Mouse (Mus musculus) intestine, embryonic 15.5 days (tissue): ENCODE data around the gene 1700029H14Rik. TPM values are rescaled to one million over a fixed set of nuclear protein-coding genes. Genes with fewer than 3 reads are reported as not detected.

ENCODE experiments used
- ATAC-seq: fragments of 200-750 bp; cut with Nextera tagmentation; 2 replicates; pipeline ENCODE4 v1.8.0; 2017; ENCODE audit warnings: moderate TSS enrichment, moderate library complexity
- H3K27ac ChIP-seq: fragments of 300-500 bp; sonication (generic); 2 replicates; pipeline ENCODE4 v1.5.1; 2015; ENCODE audit warnings: mild to moderate bottlenecking, inconsistent platforms
- H3K27me3 ChIP-seq: fragments of 300-500 bp; sonication (generic); replicated peaks from 2 replicates; pipeline ENCODE4 v1.6.1; 2015; ENCODE audit warnings: inconsistent platforms
- H3K36me3 ChIP-seq: fragments of 300-500 bp; sonication (generic); 2 replicates; pipeline ENCODE4 v1.6.1; 2015; ENCODE audit warnings: inconsistent platforms
- H3K4me1 ChIP-seq: fragments of 300-500 bp; sonication (generic); replicated peaks from 2 replicates; pipeline ENCODE4 v1.6.1; 2015; ENCODE audit warnings: inconsistent platforms
- H3K4me2 ChIP-seq: fragments of 300-500 bp; sonication (generic); replicated peaks from 2 replicates; pipeline ENCODE4 v1.6.1; 2015; ENCODE audit warnings: mild to moderate bottlenecking, inconsistent platforms
- H3K4me3 ChIP-seq: fragments of 300-500 bp; sonication (generic); replicated peaks from 2 replicates; pipeline ENCODE4 v1.5.1; 2015; ENCODE audit warnings: inconsistent platforms
- H3K9ac ChIP-seq: fragments of 300-500 bp; sonication (generic); 2 replicates; pipeline ENCODE4 v1.6.1; 2015; ENCODE audit warnings: inconsistent platforms
- H3K9me3 ChIP-seq: fragments of 300-500 bp; sonication (generic); 2 replicates; pipeline ENCODE4 v1.6.1; 2016; ENCODE audit warnings: inconsistent platforms
- WGBS: fragments of 180-500 bp; shearing (Covaris S2); methylation state at CpG from one replicate; pipeline ENCODE4 v1.1.7; 2015; 5-methylcytosine and 5-hydroxymethylcytosine counted together
- polyA plus RNA-seq: library from polyadenylated mRNA; unstranded; fragments of >200 nt; fragmentation: Nextera tagmentation; extraction: Ambion mirVana; gene quantifications from 2 replicates; pipeline ENCODE4 v1.2.1, GENCODE M21; 2015

Gene 1700029H14Rik
- not detected in 2 replicates for polyA plus RNA-seq

DNA sequence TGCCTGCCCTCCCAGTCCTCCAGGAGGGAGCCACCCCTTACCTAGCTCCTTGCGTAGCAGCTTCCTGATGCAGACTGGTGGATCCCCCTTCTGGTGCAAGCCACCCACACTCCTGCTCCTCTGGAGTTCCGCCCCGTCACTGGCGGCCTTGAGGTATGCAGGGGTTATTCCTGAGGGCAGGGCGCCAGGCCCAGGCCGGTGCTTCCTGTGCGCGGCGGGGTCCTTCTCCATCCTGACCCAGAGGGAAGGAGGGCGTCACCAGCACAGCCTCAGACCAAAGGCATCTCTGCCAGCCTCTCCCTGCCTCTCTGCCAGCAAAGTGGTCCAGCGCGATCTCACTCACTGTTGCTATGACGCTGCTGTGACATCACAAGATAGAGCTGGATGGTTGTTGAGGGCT is at the start of gene 1700029H14Rik:
TSS of gene 1700029H14Rik (minus strand) at position 344 of the 400 bp plus-strand sequence.
- Histone ChIP-seq H3K27ac (no peak within 1 kb of the TSS), H3K4me3 (no peak within 1 kb of the TSS), H3K36me3 (no peaks in the 10 kb centered on the region), H3K4me2 (no peak within 1 kb of the TSS; the same call in 1 of the 2 replicates), H3K27me3 (no peaks in the 10 kb centered on the region), H3K9ac (no peak within 1 kb of the TSS), H3K4me1 (no peaks in the 10 kb centered on the region), H3K9me3 (no peaks in the 10 kb centered on the region)
- WGBS: 27% methylated on average over 13 of the region's 13 CpGs
- ATAC-seq: peak; percentile 39; the same call in 1 of the 2 replicates

DNA sequence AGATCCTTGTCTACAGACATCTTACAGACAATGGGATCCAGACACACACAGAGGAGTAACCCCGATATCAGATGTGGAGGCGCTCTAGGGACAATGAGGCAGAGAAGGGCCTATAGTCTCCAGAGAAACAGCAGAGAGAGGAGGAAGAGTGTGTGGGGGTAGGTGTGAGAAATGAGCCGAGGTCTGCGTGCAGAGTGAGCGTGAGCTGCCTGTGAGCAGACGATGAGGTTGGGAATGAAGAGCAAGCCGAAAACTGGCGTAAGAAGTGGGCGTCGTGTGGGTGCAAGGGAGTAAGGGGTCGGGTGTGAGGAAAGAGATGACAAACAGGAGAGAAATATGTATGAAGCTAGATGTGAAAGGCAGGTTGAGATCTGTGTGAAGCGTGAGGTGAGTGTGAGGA is 49.4 kb upstream of the 1700029H14Rik start:
- no peak for ATAC-seq
- no peaks in the 10 kb centered on the region for H3K9me3 ChIP-seq
- 85% methylated on average over 12 of the region's 12 CpGs for WGBS

DNA sequence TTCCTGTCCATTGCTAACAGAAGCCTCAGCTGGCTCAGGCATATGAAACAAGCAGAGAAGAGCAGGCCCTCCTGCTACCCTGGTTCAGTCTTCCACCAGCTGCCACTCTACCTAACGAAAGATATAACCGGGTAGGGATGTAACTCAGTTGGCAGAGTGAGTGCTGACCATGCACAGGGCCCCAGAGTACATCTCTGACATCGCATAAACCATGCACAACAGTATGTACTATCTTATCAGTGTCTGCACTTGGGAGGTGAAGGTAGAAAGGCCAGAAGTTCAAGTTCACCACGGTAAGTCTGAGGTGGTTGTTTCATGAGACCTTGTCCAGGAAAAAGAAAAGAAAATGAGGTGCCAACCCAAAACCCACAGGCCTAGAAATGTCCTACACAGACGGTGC is 47.7 kb upstream of the 1700029H14Rik start:
- H3K4me1 ChIP-seq: peaks cover 7% of the 10 kb centered on the region; the same call in 1 of the 2 replicates
- H3K27ac ChIP-seq: no peak overlapping the region
- H3K4me2 ChIP-seq: no peak overlapping the region
- no peaks in the 10 kb centered on the region for H3K27me3 ChIP-seq
- no peak overlapping the region for H3K4me3 ChIP-seq
- 0 out of 2 replicates have a peak, but pooled peaks cover 6% of the 10 kb centered on the region for H3K36me3 ChIP-seq
- 67% methylated on average over 5 of the region's 5 CpGs for WGBS
- no peak for ATAC-seq
- H3K9me3 ChIP-seq: no peaks in the 10 kb centered on the region
- H3K9ac ChIP-seq: no peak overlapping the region

More for the DNA sequence above, 49.4 kb upstream of the 1700029H14Rik start:
- no peaks in the 10 kb centered on the region for H3K4me1 ChIP-seq
- no peak overlapping the region for H3K4me3 ChIP-seq
- no peak overlapping the region for H3K27ac ChIP-seq
- no peak overlapping the region for H3K9ac ChIP-seq
- H3K4me2 ChIP-seq: no peak overlapping the region
- 0 out of 2 replicates have a peak, but pooled peaks cover 3% of the 10 kb centered on the region for H3K36me3 ChIP-seq
- H3K27me3 ChIP-seq: no peaks in the 10 kb centered on the region

DNA sequence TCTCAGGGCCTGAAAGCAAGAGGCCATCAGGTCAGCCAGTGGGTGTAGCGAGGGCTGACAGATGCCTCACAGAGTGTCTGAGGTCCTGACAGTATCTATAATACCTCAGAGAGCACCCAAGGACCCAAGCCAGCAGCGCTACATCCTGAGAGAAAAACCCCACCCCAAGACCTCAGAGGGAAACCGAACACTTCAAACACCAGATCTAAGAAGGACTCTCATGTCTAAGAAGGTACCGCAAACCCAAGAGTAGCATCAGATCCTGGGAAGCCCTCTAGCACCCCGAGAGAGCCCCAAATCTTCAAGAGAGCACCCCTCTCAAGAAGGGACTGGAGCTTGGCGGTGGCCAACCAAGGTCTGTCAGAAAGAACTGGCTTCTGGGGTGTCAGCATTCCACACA is 46.7 kb upstream of the 1700029H14Rik start:
- no peaks in the 10 kb centered on the region for H3K27me3 ChIP-seq
- 90% methylated on average over 6 of the region's 6 CpGs for WGBS
- 0 out of 2 replicates have a peak, but pooled peaks cover 6% of the 10 kb centered on the region for H3K36me3 ChIP-seq
- no peak overlapping the region for H3K9ac ChIP-seq
- H3K9me3 ChIP-seq: no peaks in the 10 kb centered on the region
- H3K4me1 ChIP-seq: peaks cover 7% of the 10 kb centered on the region; the same call in 1 of the 2 replicates
- H3K4me3 ChIP-seq: no peak overlapping the region
- H3K27ac ChIP-seq: no peak overlapping the region
- no peak overlapping the region for H3K4me2 ChIP-seq
- no peak for ATAC-seq

DNA sequence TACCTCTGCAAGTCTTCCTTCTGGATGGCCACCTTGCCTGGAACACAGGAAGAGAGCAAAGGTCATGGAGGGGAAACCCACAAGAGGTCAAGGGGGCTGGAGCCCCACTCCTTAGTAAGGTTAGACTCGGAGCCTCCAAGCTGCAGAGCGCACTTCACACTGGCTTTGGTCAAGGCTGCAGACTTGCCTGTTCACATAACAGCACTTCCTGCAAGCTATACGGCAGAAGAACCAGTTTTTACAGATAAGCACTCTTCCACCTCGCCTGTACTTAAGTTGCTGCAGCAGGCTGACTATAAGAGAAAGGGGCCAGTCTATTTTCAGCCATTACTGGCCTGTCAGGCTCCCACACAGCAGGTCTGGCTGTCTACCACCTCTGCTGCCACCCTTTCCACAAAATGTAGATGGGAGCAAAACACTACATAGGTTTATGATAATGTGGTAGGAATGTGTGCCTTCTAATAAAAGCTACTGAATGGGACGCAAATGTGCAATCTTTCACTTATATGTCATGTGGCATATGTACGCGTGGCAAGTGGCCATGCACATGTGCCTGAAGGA is 43.7 kb upstream of the 1700029H14Rik start:
- Histone ChIP-seq H3K9me3 (no peaks in the 10 kb centered on the region), H3K27ac (no peak overlapping the region), H3K36me3 (0 out of 2 replicates have a peak, but pooled peaks cover 3% of the 10 kb centered on the region), H3K4me1 (peaks cover 7% of the 10 kb centered on the region; the same call in 1 of the 2 replicates), H3K27me3 (no peaks in the 10 kb centered on the region), H3K4me3 (no peak overlapping the region), H3K4me2 (no peak overlapping the region), H3K9ac (no peak overlapping the region)
- 65% methylated on average over 7 of the region's 7 CpGs for WGBS
- ATAC-seq: peak; percentile 65

DNA sequence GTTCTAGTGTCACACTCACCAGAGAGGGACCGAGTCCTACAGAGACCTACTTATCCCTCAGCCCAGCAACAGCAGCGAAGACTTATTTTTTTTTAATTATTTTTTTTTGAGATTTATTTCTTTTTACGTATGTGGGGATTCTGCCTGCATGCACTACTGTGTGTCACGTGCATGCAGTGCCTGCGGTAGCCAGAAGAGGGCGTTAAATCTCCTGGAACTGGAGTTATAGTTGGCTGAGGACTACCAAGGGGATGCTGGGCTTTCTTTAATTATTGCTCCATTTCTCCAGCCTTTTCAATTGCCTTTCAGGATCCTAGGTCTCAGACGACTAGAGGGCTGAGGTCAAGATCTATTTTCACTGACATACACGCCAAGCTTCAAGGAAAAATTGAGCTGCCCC is 40.4 kb upstream of the 1700029H14Rik start:
- Histone ChIP-seq H3K9ac (no peak overlapping the region), H3K4me3 (no peak overlapping the region), H3K27ac (no peak overlapping the region), H3K36me3 (0 out of 2 replicates have a peak, but pooled peaks cover 3% of the 10 kb centered on the region), H3K9me3 (no peaks in the 10 kb centered on the region), H3K4me2 (no peak overlapping the region), H3K4me1 (peaks cover 11% of the 10 kb centered on the region; the same call in 1 of the 2 replicates), H3K27me3 (no peaks in the 10 kb centered on the region)
- WGBS: 63% methylated on average over 8 of the region's 8 CpGs
- ATAC-seq: no peak

DNA sequence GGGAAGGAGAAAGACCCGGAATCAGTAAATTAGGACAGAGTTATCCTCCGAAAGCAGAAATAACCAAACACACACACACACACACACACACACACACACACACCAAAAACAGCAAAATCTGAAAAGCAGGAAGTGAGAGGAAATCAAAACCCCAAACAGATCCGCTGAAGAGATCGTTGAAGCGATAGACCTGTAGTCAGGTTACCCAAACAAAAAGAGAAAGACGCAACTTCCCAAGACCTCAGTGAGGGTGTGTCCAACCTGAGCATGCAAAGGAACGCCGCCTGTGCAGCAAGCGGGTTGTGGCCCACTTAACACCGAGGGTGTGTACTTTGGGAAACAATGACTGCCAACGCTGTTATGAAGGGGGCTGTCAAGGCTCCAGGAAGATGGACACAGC is 38.9 kb upstream of the 1700029H14Rik start:
- 77% methylated on average over 11 of the region's 11 CpGs for WGBS
- ATAC-seq: no peak
- no peak overlapping the region for H3K4me2 ChIP-seq
- H3K4me3 ChIP-seq: no peak overlapping the region
- peaks cover 9% of the 10 kb centered on the region; the same call in 1 of the 2 replicates for H3K4me1 ChIP-seq
- H3K9ac ChIP-seq: no peak overlapping the region
- no peaks in the 10 kb centered on the region for H3K27me3 ChIP-seq
- H3K9me3 ChIP-seq: no peaks in the 10 kb centered on the region
- no peak overlapping the region for H3K27ac ChIP-seq
- H3K36me3 ChIP-seq: 0 out of 2 replicates have a peak, but pooled peaks cover 3% of the 10 kb centered on the region

DNA sequence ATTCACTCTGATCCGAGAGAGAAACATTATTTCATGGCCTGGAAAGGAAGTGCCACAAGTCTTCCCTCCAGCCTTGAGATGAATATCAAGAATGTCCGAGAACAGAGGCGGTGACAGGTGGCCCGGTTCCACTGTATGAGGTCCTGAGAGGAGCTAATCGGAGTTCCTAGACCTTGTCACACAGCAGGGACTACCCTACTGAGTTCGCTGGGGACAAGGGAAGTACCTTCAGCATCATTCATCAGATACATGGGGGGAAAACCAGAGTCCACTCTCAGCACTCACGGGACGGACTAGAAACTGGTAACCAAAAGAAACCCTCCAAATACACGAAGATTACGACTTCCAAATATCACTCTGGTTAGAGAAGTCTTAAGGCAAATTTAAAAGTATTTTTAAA is 38.5 kb upstream of the 1700029H14Rik start:
- Histone ChIP-seq H3K4me2 (no peak overlapping the region), H3K27ac (no peak overlapping the region), H3K4me1 (peaks cover 5% of the 10 kb centered on the region; the same call in 1 of the 2 replicates), H3K4me3 (no peak overlapping the region), H3K9ac (no peak overlapping the region), H3K36me3 (0 out of 2 replicates have a peak, but pooled peaks cover 1% of the 10 kb centered on the region), H3K27me3 (no peaks in the 10 kb centered on the region), H3K9me3 (no peaks in the 10 kb centered on the region)
- 82% methylated on average over 10 of the region's 10 CpGs for WGBS
- ATAC-seq: no peak

DNA sequence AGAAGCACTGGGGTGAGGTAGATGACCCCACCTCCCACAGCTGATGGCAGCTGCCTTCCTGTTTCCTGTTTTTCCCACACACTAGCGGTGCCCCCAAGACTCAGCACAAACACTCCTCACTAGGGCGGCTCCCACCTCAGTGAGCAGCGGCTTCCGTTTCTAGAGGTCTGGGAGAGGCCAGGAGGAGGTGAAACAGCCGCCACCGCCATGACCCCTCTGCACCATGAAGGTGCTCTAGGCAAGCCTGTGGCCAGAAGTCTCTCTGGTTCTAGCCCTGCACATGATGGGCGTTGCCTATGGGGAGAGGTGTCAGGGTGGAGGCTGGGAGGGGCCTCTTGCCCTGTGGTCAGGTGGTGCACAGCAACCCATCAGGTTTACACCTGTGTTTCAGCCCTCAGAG is 37.9 kb upstream of the 1700029H14Rik start:
- H3K36me3 ChIP-seq: no peaks in the 10 kb centered on the region
- H3K4me2 ChIP-seq: no peak overlapping the region
- 0 out of 2 replicates have a peak, but pooled peaks have one; percentile 26 for ATAC-seq
- WGBS: 62% methylated on average over 7 of the region's 7 CpGs
- H3K9me3 ChIP-seq: no peaks in the 10 kb centered on the region
- 0 out of 2 replicates have a peak, but pooled peaks cover 4% of the 10 kb centered on the region for H3K4me1 ChIP-seq
- no peak overlapping the region for H3K9ac ChIP-seq
- H3K4me3 ChIP-seq: no peak overlapping the region
- H3K27ac ChIP-seq: no peak overlapping the region
- H3K27me3 ChIP-seq: no peaks in the 10 kb centered on the region

DNA sequence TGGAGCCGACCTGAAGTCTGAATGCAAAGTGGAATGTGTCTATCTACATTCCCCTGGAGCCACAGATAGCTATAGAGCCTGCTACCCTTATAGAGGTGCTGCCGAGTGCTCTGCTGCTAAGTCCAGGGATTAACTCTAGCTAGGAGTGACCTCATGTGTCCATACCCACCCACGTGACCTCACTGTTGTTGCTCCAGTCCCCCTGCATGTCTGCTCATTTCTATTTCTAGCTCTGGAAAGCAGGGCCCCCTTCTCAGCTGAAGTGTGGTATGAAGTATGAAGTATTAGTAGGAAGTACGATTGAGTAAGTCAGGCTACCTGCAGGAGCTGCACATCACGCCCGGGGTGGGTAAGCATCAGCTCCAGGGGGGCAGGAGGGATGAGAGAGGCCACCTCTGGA is 35.5 kb upstream of the 1700029H14Rik start:
- Histone ChIP-seq H3K4me1 (0 out of 2 replicates have a peak, but pooled peaks cover 6% of the 10 kb centered on the region), H3K4me2 (no peak overlapping the region), H3K27ac (no peak overlapping the region), H3K9me3 (no peaks in the 10 kb centered on the region), H3K27me3 (no peaks in the 10 kb centered on the region), H3K36me3 (no peaks in the 10 kb centered on the region), H3K4me3 (no peak overlapping the region), H3K9ac (no peak overlapping the region)
- no peak for ATAC-seq
- 86% methylated on average over 6 of the region's 6 CpGs for WGBS

DNA sequence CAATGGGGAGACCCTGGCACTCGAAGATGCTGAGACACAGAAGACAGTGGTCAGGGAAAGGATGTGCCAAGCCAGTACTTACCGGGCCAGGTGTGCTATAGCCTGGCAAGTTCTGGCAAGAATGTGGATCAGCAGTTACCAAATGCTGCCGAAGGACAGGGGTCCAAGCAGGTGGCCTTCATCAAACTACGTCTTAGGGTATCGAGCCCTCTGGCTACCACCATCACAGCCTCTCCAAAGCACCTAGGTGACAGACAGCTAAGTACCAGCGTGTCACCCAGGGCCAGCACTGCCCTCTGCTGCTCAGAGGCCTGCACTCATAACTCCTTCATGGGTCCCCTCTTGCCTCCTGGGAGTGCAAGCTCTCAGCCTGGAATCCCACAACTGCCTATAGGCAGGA is 33.6 kb upstream of the 1700029H14Rik start:
- Histone ChIP-seq H3K4me3 (no peak overlapping the region), H3K27me3 (no peaks in the 10 kb centered on the region), H3K9ac (no peak overlapping the region), H3K36me3 (no peaks in the 10 kb centered on the region), H3K27ac (no peak overlapping the region), H3K9me3 (no peaks in the 10 kb centered on the region), H3K4me1 (0 out of 2 replicates have a peak, but pooled peaks cover 6% of the 10 kb centered on the region), H3K4me2 (no peak overlapping the region)
- WGBS: 86% methylated on average over 6 of the region's 6 CpGs
- ATAC-seq: no peak

DNA sequence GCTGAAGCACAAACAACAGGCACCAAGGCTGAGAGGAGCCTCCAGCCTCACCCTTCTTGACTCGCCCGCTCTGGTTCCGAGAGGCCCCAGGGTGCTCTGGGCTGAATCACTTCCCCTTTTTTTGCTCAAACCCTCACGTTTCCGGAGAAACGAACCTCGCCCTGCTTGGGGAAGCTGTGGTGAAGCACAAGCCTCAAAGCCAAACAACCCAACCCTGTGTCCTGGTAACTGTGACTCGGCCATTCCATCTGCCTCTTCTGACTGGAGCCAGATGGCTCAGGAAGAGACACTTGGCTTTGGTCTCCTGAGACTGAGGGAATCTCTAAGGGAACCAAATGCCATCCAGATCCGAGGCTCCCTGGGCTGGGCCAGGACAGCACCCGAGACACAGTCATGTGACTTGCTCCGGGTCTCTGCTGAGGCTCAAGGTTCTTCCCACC is 32.6 kb upstream of the 1700029H14Rik start:
- H3K4me2 ChIP-seq: no peak overlapping the region
- no peak overlapping the region for H3K4me3 ChIP-seq
- no peaks in the 10 kb centered on the region for H3K27me3 ChIP-seq
- 0 out of 2 replicates have a peak, but pooled peaks cover 3% of the 10 kb centered on the region for H3K36me3 ChIP-seq
- no peaks in the 10 kb centered on the region for H3K9me3 ChIP-seq
- H3K27ac ChIP-seq: no peak overlapping the region
- 58% methylated on average over 11 of the region's 11 CpGs for WGBS
- 0 out of 2 replicates have a peak, but pooled peaks cover 2% of the 10 kb centered on the region for H3K4me1 ChIP-seq
- H3K9ac ChIP-seq: no peak overlapping the region
- ATAC-seq: peak; percentile 42
